Mouse (Mus musculus) C2C12 (cell line): ENCODE data around the gene Atp2a2.

Experiments used
- CTCF ChIP-seq: IDR thresholded peaks from one replicate; pipeline ENCODE4 v1.5.1; 2011; ENCODE audit not compliant: control insufficient read depth, insufficient read depth, insufficient read length
- FOSL1 ChIP-seq: IDR thresholded peaks from one replicate; pipeline ENCODE4 v1.8.0; 2011; ENCODE audit warnings: mild to moderate bottlenecking, low read length; ENCODE audit not compliant: poor library complexity, insufficient read depth, severe bottlenecking

- TF ChIP-seq CTCF (no peak), FOSL1 (no peak)
Observed at GRCm38 (mm10) chr5:122529316-122529715, 27.3 kb upstream of the Atp2a2 start.
